Mouse (Mus musculus) liver, postnatal 0 days (tissue): Measurements from ENCODE around the gene Slc51a. TPM values are rescaled to one million over a fixed set of nuclear protein-coding genes. Genes with fewer than 3 reads are reported as not detected.
A peak's percentile ranks its signal among the peaks of the same experiment; 100 is the strongest.
"Not testable (repeated sequence)": the region's sequence is repeated elsewhere in the genome, so short reads cannot be mapped to it uniquely, and the experiment has no call there.

Experiments used
- ATAC-seq: fragments of 200-750 bp; cut with Nextera tagmentation; 2 replicates; pipeline ENCODE4 v1.8.0; 2017; ENCODE audit warnings: mild to moderate bottlenecking, moderate library complexity
- DNase-seq: peaks from one replicate; pipeline ENCODE4 v3.0.0-alpha.2; 2016
- H3K27ac ChIP-seq: fragments of 300-500 bp; sonication (generic); 2 replicates; pipeline ENCODE4 v1.5.1; 2014; ENCODE audit warnings: antibody characterized with exemption, moderate library complexity, mild to moderate bottlenecking, low read depth
- H3K27me3 ChIP-seq: fragments of 300-500 bp; sonication (generic); 2 replicates; pipeline ENCODE4 v1.6.1; 2014; ENCODE audit warnings: low read length, control low read depth, mixed read lengths; ENCODE audit not compliant: insufficient read depth
- H3K36me3 ChIP-seq: fragments of 300-500 bp; sonication (generic); replicated peaks from 2 replicates; pipeline ENCODE4 v1.6.1; 2014; ENCODE audit warnings: mild to moderate bottlenecking, control low read depth, low read length, moderate library complexity, mixed read lengths; ENCODE audit not compliant: insufficient read depth
- H3K4me1 ChIP-seq: fragments of 300-500 bp; sonication (generic); 2 replicates; pipeline ENCODE4 v1.6.1; 2014; ENCODE audit warnings: antibody characterized with exemption, mild to moderate bottlenecking, control low read depth; ENCODE audit not compliant: insufficient read depth
- H3K4me2 ChIP-seq: fragments of 300-500 bp; sonication (generic); 2 replicates; pipeline ENCODE4 v1.6.1; 2014; ENCODE audit warnings: low read depth, mild to moderate bottlenecking, low read length, moderate library complexity, mixed read lengths
- H3K4me3 ChIP-seq: fragments of 300-500 bp; sonication (generic); 2 replicates; pipeline ENCODE4 v1.5.1; 2014; ENCODE audit warnings: low read depth, low read length
- H3K9ac ChIP-seq: fragments of 300-500 bp; sonication (generic); replicated peaks from 2 replicates; pipeline ENCODE4 v1.6.1; 2014; ENCODE audit warnings: mild to moderate bottlenecking, moderate library complexity
- H3K9me3 ChIP-seq: fragments of 300-500 bp; sonication (generic); 2 replicates; pipeline ENCODE4 v1.6.1; 2016; ENCODE audit warnings: mild to moderate bottlenecking, control low read depth, low read length, mixed read lengths
- CTCF ChIP-seq: sonication (generic); IDR thresholded peaks from 2 replicates; pipeline ENCODE4 v1.5.1; 2016; ENCODE audit warnings: antibody characterized with exemption, low read depth
- EP300 ChIP-seq: IDR thresholded peaks from 2 replicates; pipeline ENCODE4 v1.6.1; 2016; ENCODE audit warnings: antibody characterized with exemption, low read depth, mild to moderate bottlenecking
- WGBS: fragments of 180-500 bp; shearing (Covaris S2); extraction: QIAGEN DNeasy Blood & Tissue Kit; methylation state at CpG from one replicate; pipeline ENCODE4 v1.1.7; 2014; ENCODE audit not compliant: insufficient replicate concordance; 5-methylcytosine and 5-hydroxymethylcytosine counted together
- polyA plus RNA-seq: library from polyadenylated mRNA; unstranded; fragments of >200 nt; fragmentation: Nextera tagmentation; extraction: Ambion mirVana; gene quantifications from 2 replicates; pipeline ENCODE4 v1.2.1, GENCODE M21; 2015

Slc51a gene
- polyA plus RNA-seq, 1 experiment from 2014 or later = 1.0 TPM

DNA sequence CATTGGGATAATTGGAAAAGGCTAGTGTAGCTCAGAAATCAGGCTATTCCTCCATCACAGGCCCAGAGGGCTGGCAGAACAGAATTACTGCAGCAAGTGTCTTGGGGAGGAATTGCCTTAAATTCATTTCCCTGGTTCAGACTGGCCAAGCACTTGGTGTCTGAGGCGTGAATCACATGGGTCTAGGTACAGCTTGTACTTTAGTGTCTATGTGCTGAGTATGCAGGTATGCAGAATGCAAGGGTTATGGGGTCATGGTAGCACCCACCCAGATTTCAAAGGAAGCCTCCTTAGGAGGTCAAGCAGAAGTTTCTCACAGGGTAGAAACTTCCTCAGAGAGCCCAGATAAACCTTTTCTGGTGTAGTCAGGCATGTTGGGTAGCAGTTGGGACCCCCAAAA is 42.1 kb downstream of the Slc51a start:
- 0 out of 2 replicates have a peak overlapping the region, but pooled peaks have one; percentile 34 for H3K27ac ChIP-seq
- H3K27me3 ChIP-seq = no peaks in the 10 kb centered on the region
- 0 out of 2 replicates have a peak, but pooled peaks cover 4% of the 10 kb centered on the region for H3K36me3 ChIP-seq
- ATAC-seq = no peak
- no peak overlapping the region for H3K9ac ChIP-seq
- no peak for TF ChIP-seq CTCF
- TF ChIP-seq EP300 = no peak
- H3K4me1 ChIP-seq = peaks cover 43% of the 10 kb centered on the region
- H3K4me2 ChIP-seq = no peak overlapping the region
- no peaks in the 10 kb centered on the region for H3K9me3 ChIP-seq
- H3K4me3 ChIP-seq = no peak overlapping the region
- WGBS = 75% methylated on average over 1 of the region's 1 CpGs
- no peak for DNase-seq

DNA sequence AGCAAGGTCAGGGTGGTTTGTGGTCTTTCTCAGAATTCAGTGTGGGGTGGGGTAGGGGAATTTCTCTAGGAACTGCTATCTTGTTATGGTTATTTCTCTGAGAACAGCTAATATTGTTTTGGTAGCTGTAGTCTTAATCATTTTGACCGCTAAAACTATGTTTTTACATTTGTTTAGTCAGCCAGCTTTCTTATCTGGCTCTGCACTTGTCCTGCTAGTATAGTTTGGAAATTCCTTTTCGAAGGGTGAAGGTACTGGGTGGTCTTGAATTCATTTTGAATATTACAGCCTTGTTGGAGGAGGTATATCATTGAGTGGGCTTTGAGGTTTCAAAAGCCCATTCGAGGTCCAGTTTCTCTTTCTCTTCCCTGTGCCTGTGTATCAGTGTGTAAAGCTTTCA is 43.1 kb downstream of the Slc51a start:
- not testable (repeated sequence) for ATAC-seq, DNase-seq, H3K36me3 ChIP-seq, H3K9me3 ChIP-seq, H3K27me3 ChIP-seq, H3K4me2 ChIP-seq, H3K4me3 ChIP-seq, H3K9ac ChIP-seq
- 47% methylated on average over 3 of the region's 3 CpGs for WGBS
- Histone ChIP-seq H3K27ac (peak overlapping the region; percentile 48; the same call in 1 of the 2 replicates), H3K4me1 (peaks cover 33% of the 10 kb centered on the region)

DNA sequence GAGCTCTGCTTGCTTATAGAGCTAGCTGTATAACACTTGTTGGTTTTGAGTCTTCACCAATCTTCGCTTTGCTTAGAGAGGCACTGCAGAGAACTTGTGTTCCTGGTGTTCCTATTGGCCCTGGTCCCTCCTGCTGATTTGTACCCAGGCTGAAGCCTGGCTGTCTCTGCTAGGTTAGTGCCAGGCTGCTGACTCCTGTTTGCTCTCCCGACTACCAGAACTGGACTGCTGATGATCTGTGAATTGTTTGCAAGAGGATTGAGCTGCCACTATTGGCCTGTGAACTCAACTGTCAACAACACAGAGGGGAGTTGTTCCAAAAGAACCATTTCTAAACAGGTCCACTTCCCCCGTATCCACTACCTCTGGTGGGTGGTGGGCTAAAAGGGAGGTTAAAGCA is 46.2 kb downstream of the Slc51a start:
- 0 out of 2 replicates have a peak, but pooled peaks cover 11% of the 10 kb centered on the region for H3K36me3 ChIP-seq
- DNase-seq (no peak), ATAC-seq (peak; percentile 88)
- no peak for TF ChIP-seq CTCF
- no peak for TF ChIP-seq EP300
- H3K9ac ChIP-seq = no peak overlapping the region
- peaks cover 20% of the 10 kb centered on the region for H3K4me1 ChIP-seq
- 78% methylated on average over 3 of the region's 3 CpGs for WGBS
- peak overlapping the region; percentile 67 for H3K27ac ChIP-seq
- H3K27me3 ChIP-seq = no peaks in the 10 kb centered on the region
- H3K4me2 ChIP-seq = no peak overlapping the region
- H3K9me3 ChIP-seq = no peaks in the 10 kb centered on the region
- H3K4me3 ChIP-seq = no peak overlapping the region

DNA sequence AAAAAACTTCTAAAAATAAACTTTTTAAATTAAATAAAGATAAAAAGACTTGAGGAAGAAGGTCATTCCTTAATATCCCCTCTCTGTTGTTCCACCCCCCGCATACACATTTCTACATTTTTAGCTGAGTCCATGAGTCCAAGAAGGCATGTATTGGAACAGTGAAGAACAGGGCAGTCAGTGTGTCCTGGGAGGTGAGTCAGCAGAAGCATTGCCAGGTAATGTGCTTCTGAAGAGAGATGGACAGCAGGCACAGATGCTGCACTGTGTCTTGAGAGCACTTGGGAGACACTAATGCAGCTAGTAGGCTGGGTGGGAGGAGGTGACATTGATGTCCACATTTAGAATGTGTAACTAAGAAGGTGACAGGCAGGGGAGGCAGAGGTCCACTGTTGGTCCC is 50.4 kb downstream of the Slc51a start:
- WGBS = 91% methylated on average over 1 of the region's 1 CpGs
- Histone ChIP-seq H3K36me3 (0 out of 2 replicates have a peak, but pooled peaks cover 11% of the 10 kb centered on the region), H3K9ac (no peak overlapping the region), H3K27me3 (no peaks in the 10 kb centered on the region), H3K27ac (no peak overlapping the region), H3K4me2 (no peak overlapping the region), H3K9me3 (no peaks in the 10 kb centered on the region), H3K4me1 (peaks cover 25% of the 10 kb centered on the region), H3K4me3 (no peak overlapping the region)
- DNase-seq (no peak), ATAC-seq (no peak)
- TF ChIP-seq EP300 = no peak
- TF ChIP-seq CTCF = no peak

DNA sequence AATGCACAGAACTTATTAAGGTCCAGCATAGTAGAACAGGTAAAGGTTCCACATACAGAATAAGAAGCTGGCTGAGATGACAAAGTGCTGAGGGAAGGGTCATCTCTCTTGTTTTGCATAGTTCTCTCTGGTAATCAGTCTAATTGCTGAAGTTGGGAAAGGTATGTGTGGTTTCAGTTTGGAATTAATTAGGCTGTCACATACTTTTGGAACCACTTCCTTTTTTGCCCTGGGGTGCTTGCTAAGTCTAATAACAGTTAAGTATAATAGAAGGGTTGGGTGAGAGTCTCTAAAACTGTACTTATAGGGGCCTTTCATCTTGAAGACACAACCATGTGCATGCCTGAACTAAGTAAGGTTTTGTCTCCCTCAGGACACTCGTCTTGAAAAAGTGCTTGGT is 51.0 kb downstream of the Slc51a start:
- Histone ChIP-seq H3K36me3 (0 out of 2 replicates have a peak, but pooled peaks cover 11% of the 10 kb centered on the region), H3K9me3 (no peaks in the 10 kb centered on the region), H3K4me2 (no peak overlapping the region), H3K4me3 (no peak overlapping the region), H3K27me3 (no peaks in the 10 kb centered on the region), H3K27ac (no peak overlapping the region), H3K9ac (no peak overlapping the region), H3K4me1 (peaks cover 32% of the 10 kb centered on the region)
- 50% methylated on average over 1 of the region's 1 CpGs for WGBS
- ATAC-seq = no peak
- TF ChIP-seq CTCF = no peak
- TF ChIP-seq EP300 = no peak
- no peak for DNase-seq

DNA sequence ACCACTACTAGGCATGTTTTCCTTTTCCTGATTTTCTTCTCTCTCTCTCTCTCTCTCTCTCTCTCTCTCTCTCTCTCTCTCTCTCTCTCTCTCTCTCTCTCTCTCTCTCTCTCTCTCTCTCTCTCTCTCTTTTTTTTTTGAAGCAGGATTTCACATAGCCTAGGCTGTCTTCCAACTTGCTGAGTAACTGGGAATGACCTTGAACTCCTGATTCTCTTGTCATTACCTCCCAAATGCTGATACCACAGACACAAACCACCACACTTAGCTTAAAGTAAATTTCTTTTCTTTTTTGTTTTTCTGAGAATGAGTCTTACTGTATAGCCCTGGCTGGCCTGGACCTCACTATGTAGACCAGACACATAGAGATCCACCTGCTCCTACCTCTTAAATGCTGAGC is 53.0 kb downstream of the Slc51a start:
- peaks cover 35% of the 10 kb centered on the region for H3K4me1 ChIP-seq
- 0 out of 2 replicates have a peak, but pooled peaks cover 6% of the 10 kb centered on the region for H3K36me3 ChIP-seq
- peak overlapping the region; percentile 66; the same call in 1 of the 2 replicates for H3K27ac ChIP-seq
- no peaks in the 10 kb centered on the region for H3K27me3 ChIP-seq
- no peak overlapping the region for H3K4me3 ChIP-seq
- H3K9ac ChIP-seq = no peak overlapping the region
- peak overlapping the region; percentile 90; the same call in 1 of the 2 replicates for H3K4me2 ChIP-seq
- H3K9me3 ChIP-seq = no peaks in the 10 kb centered on the region
- ATAC-seq (no peak), DNase-seq (no peak)
- TF ChIP-seq EP300 (no peak), CTCF (no peak)

DNA sequence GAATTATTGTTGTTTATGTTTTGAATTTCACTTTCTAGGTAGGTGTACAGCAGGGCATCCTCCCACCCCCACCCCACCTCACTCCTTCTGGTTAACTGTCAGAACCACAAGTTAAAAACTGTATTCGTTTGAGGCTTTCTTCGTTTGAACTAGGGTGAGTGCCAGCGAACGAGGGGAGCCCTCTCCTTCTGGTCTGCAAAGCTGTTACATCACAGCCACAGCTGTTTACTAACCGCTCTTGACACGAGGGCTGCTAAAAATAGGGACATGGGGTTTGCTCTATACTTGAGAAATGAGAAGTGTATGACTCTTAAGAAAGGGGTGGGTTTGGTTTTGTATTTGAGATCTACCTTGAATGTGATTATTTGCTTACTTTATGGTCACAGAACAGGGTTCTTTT is 53.6 kb downstream of the Slc51a start:
- Histone ChIP-seq H3K27ac (peak overlapping the region; percentile 61), H3K4me3 (no peak overlapping the region), H3K9me3 (no peaks in the 10 kb centered on the region), H3K36me3 (0 out of 2 replicates have a peak, but pooled peaks cover 6% of the 10 kb centered on the region), H3K4me1 (peaks cover 38% of the 10 kb centered on the region), H3K9ac (0 out of 2 replicates have a peak overlapping the region, but pooled peaks have one; percentile 13), H3K4me2 (peak overlapping the region; percentile 90), H3K27me3 (no peaks in the 10 kb centered on the region)
- WGBS = 7% methylated on average over 6 of the region's 6 CpGs
- ATAC-seq = no peak
- peak; percentile 45 for DNase-seq
- TF ChIP-seq EP300 (no peak), CTCF (no peak)
